Mouse (Mus musculus) right cerebral cortex, postnatal 10 days (tissue): ENCODE data around the gene Fos.

Source experiments
- DNase-seq, 2 experiments: peaks; one replicate each; pipeline ENCODE4 v3.0.0; 2021; ENCODE audit warnings: low spot score in 2 of 2

The Fos gene

GRCm38 (mm10) chr12:85473481-85474297, at the start of gene Fos:
Gene Fos, plus strand, starts transcription at chr12:85473890.
- DNase-seq = peak; percentile 92 to 93

DNA sequence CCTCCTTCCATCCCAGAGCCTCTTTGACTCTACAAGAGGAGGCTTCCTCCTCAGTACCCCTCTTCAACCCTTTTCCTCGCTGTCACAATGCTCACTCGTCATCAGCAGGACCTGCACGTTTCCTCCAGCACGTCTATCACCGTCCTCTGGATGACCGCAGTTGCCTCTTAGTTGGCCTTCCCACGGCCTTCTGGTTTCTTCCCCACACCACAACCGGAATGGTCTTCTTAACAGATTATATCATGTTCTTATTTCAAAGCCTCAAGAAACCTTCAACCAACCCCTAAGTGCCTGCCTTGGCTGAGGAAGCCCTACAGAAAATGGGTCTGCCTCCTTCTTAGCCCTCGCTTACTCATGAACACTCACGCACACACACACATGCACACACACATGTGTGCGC, 48.0 kb upstream of the Fos start:
- no peak for DNase-seq

DNA sequence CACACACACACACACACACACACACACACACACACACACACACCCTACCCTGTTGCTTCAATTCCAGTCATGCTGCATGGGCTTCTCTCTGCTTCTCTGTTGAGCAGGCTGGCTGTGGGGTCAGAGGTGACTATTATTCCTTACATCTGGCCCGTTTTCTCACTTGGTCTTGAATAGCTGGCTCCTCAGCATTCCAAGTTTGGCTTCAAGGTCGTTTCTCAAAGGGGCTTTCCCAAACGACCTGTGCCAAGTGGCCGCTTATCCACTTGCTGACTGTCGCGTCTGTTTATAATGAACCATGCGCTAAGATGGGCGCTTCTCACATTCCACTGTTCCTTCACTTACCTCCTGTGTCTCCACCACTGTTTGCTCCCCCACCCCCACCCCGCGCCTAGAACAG, 47.6 kb upstream of the Fos start:
- no peak for DNase-seq

DNA sequence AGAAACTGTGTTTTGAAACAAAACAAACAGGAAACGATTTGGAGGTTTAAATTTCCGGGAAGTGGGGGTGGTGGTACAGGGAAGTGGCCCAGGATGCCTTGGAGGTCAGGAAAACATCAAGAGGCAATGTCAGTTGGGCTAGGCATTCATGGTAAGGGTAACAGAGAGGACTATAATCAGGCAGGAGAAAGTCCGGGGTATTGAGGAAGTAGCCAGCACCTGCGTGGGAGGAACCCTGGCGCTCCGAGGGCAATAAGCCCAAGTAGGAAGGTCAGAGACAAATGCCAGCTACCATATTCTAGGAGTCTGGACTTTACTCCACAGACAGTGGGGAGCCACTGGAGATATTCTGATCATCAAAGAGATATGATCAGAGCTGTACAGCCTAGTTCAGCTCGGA, 45.9 kb upstream of the Fos start:
- DNase-seq = no peak

- DNase-seq = no peak
Observed at GRCm38 (mm10) chr12:85429999-85430398, 43.7 kb upstream of the Fos start.

GRCm38 (mm10) chr12:85430434-85430833, 43.3 kb upstream of the Fos start:
- DNase-seq = no peak

DNA sequence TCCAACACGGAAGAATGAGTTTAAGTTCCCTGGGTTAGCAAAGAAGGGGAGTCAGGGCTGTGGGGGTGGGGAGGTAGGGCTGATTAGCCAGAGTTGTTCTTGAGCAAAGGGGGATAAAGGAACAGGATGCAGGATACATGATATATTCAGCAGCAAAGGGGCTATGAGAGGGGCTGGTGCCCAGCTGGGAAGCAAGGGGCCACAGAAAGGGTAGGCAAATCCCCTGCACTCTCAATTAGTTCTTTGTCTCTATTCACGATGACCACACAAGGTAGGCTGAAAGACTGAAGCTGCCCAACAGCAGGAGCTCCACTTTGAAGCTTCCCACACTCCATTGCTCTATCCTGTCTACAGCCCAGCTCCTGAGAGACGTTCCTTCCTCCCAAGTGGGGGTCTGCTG, 39.8 kb upstream of the Fos start:
- no peak for DNase-seq

- DNase-seq = no peak
Observed at GRCm38 (mm10) chr12:85434526-85434925, 39.2 kb upstream of the Fos start.

- peak; percentile 92 to 96 for DNase-seq
Observed at GRCm38 (mm10) chr12:85436021-85436621, 37.6 kb upstream of the Fos start.

GRCm38 (mm10) chr12:85437172-85437876, 36.4 kb upstream of the Fos start:
- peak; percentile 41 to 60 for DNase-seq

GRCm38 (mm10) chr12:85443456-85443855, 30.2 kb upstream of the Fos start:
- DNase-seq = no peak

DNA sequence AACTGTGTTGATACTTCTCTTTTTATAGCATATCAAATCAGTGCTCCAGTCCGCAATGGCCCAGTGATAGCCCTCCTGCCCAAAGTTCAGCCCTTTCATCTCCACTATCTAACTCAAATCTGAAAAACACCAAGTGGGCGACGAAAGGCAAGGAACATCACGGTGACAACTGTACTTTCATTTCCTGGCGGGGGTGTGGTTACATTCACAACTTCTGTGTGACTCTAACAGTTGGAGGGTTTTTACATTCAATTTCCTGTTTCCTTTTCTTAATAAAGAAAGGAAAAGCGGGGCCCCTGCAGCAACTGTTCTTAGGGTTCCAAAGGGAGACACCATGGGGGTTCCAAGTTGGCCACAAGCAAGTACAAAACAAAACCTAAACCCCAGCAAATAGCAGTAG, 29.0 kb upstream of the Fos start:
- no peak for DNase-seq

DNA sequence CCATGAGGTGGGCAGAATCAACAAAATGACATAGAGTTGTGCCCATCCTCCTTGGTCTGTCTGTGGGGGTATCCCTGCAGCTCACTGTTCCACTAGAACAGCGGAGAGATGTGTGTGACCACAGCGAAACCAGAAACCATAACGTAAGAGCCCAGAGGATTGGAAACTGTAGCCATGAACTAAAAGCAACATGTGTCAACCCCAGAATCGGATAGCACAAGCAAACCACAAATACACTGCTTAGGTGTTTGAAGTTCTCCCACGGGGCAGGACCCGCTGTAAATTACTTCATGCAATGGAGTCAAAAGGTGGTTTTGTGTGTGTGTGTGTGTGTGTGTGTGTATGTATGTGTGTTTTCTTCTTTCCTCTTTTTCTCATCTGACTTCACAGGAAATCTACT, 26.7 kb upstream of the Fos start:
- DNase-seq = no peak

DNA sequence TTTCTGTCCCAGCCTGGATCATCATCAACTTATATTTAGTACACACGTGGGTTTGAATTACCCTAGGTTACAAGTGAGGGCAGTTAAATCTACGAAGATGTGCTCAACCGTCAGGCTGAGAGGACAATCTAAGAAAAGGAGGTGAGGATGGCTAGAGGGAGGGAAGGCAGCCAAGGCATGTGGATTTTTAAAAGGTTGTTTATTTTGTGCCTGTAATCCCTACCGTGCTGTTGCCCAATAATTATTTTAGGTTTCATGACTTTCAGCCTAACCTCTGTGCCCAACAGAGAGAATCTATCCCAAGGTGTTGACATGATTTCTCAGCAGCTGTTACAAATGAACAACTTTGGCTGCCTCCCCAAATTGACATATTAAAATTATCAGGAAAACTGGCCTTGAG, 26.2 kb upstream of the Fos start:
- no peak for DNase-seq

DNA sequence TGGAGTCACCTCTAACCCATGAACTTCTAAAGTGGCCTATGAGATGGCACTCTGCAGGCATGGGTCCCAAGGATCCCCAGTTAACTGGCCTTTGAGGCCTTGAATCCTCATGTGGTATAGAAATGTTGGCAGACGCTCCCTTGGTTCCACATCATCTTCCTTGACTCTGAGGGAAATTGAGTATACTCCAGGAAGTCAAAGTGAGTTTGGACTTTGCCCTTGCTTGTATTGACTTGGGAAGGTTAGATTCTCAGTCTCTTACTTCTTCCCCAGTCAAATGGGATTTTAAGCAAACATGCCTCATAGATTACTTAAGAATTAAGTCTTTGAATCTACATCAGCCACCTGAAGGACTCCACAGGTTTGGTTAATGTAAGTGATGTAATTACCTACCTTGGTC, 24.2 kb upstream of the Fos start:
- DNase-seq = no peak

DNA sequence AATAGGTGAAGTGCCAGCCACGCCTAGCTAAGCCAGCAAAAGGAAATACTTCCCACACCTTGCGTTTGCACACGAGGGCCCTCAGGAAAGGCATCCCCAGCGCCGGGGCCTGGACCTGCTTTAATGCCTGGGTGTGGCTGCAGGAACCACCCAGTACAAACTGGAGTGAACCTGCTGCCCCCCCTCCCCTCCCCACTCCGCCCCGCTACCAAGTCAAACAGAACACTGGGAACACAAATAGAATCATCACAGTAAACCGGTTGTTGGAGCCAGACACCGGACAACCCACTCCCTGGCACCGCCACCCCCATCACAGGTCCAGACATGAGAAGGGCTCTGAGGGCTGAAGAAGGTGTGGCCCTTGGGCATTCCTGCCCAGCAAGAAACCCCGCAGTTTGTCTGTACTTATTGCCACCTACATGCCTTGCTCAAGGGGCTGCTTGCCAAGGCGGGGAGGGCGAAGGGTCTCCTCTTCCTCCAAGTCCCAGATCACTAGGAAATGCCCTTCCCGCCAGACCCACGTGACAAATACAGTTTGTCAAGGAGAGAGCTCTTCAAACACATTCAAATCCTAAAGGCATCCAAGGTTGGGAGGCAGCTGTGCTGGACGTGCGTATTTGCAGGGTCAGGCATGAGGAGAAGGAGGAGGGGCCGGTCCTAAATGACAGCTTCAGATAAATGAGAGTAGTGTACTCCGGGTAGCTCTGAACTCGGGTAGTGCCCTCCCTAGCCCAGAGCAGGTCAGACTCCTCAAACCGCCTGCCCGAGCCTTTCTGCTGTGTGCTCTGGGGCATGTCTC, 21.8 kb upstream of the Fos start:
- DNase-seq = no peak

DNA sequence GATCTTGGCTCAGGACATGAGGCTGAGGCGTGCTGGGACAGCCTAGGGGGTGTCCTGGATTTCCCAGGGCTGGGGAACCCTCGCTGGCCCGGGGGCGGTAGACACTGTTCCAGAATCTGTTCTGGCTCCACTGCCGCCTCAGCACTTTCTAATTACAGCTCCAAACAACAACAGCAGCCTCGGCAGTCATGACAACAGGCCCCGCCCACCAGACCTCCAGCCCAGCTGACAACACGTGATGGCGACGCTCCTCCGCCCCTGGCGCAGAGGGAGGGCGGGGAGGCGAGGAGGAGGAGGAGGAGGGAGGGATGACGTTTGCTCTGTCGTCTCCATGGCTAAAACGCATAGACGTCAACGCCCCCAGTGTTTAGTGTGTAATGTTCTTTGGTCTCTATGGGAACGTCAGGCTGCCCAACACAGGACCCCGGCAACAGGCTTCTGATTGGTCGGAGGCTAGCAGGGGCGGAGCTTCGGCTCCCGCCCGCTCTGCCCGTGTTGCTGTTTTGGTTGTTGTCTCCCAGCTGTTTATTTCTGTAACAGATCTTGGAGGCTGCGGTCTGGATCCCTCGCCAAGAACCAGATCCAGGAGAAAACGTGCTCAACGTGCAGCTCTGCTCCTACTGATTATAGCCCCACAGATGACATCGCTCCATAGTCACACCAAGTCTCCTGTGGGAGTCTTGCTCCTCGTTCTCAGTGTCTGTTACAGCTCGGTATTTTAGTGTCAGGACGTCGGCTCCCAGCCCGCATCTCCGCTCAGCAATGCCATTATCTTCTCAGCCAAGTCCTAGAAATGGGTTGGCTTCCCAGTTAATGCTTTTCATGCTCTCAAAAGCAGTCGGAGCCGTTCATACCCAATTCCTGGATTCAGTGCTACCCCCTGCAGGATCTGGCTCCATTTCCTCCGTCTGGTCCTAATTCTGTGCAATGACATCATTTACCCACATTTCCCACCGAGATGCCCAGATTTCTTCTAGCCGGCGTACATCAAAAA, 18.3 kb upstream of the Fos start:
- peak; percentile 98 to 99 for DNase-seq

GRCm38 (mm10) chr12:85456276-85456675, 17.4 kb upstream of the Fos start:
- DNase-seq = no peak

- no peak for DNase-seq
Observed at GRCm38 (mm10) chr12:85456966-85457505, 16.7 kb upstream of the Fos start.

DNA sequence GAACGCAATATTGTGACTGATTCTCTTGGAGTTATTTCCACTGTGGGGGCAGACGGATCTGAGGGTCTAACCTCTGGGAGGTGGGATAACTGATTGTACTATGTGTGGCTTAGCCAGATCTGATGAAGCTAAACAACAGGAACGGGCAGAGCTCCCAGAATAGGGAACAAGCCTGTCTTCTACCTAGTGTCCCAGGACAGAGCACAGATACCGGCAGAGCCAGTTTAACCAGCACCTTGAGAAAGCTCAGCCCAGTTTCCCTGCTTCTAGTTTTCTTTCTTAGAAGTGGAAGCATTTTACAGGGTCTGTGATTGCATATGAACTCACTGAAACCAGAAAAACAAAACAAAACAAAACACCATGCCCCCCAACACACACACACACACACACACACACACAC, 13.9 kb upstream of the Fos start:
- no peak for DNase-seq
